Mouse (Mus musculus): ENCODE data around the gene Htra3. TPM values are rescaled to one million over a fixed set of nuclear protein-coding genes. Genes with fewer than 3 reads are reported as not detected.
A peak's percentile ranks its signal among the peaks of the same experiment; 100 is the strongest.

Gene Htra3
- total RNA-seq, 2 experiments from 2014 or later = 15.4 to 18.2 TPM

DNA sequence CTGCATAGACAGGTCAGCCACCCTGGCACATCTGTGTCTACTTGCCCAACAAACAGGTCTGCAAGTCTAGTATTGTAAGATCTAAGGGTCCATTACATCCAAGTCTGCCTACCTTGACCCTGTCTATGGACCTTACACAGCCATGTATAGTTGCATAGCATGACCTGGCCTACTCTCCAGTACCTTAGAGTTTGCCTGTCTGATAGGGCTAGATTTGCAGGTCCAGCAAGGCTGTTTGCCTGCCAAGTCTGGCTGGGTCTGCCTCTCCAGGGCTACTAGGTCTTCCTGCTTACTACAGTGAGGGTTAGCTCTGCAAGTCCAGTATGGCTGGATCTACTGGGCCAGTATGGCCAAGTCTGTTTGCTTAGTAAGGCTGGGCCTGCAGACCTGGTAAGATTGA lies 55.8 kb downstream of the Htra3 start:
- DNase-seq (ENCODE audit: low spot score in 2 of 2) = no peak

DNA sequence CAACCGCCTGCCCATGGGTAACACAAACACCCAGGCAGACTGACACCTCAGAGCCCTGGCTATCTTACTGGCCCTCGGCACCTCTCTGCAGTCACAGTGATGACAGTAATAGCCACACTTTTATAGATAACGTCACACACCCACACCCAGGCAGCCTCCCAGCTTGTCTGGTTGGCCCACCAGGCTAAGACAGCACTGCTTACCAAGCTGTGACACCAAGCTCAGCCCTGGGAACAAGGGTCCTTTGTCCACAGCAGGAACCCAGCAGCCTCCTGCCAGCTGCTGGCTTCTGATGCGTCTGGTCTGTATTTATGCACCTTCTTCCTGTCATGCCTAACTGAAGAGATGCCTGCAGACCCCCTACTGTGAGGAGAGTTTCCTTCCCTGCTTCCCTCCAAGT lies 58.5 kb downstream of the Htra3 start:
- DNase-seq (ENCODE audit: low spot score in 2 of 2) = no peak

DNA sequence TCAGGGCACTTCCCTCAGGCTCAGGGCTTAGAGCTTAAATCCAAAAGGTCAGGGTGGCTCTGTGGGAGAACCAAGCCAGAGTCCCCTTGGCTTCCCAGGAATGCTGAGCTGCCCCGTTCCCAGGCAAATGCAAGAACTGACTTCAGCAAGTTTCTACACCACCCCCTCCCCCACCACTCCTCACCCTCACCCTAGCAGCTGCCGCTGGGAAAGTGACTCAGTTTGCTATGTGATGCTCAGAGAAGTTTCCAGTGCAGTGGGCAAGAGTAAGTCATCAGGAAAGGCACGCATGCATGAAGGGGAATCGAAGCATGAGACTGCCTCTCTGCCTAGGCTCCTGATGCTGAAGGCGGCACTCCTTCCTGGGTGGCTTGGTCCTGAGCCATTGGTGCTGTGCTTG lies 62.6 kb downstream of the Htra3 start:
- no peak for DNase-seq (ENCODE audit: low spot score in 2 of 2)

GRCm38 (mm10) chr5:35612722-35613121 lies 66.9 kb downstream of the Htra3 start:
- no peak for DNase-seq (ENCODE audit: low spot score in 2 of 2)

- DNase-seq (ENCODE audit: low spot score in 2 of 2) = peak; percentile 49 to 50
Measured at GRCm38 (mm10) chr5:35611900-35612299, 67.7 kb downstream of the Htra3 start.

DNA sequence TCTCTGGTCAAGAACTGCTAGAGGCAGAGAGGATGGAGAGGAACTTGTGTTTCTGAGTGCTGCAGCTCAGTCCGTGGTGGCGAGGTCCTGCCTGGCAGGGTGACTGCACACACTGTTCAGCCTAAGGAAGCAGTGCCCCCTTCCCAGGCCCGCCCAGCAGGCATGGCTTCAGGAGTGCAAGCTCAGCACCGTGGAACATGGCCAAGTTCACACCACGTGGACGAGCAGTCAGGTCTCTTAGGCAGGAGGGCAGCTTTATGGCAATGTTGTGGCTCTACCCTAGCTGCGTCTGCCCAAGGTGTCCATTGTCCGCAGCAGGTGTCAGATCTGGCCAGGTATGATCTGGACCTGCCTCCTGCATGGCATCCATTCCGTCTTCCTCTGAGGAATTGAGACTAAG lies 68.4 kb downstream of the Htra3 start:
- DNase-seq (ENCODE audit: low spot score in 2 of 2) = no peak

GRCm38 (mm10) chr5:35610381-35610780 lies 69.2 kb downstream of the Htra3 start:
- DNase-seq (ENCODE audit: low spot score in 2 of 2) = no peak

GRCm38 (mm10) chr5:35609971-35610370 lies 69.6 kb downstream of the Htra3 start:
- DNase-seq (ENCODE audit: low spot score in 2 of 2) = no peak

DNA sequence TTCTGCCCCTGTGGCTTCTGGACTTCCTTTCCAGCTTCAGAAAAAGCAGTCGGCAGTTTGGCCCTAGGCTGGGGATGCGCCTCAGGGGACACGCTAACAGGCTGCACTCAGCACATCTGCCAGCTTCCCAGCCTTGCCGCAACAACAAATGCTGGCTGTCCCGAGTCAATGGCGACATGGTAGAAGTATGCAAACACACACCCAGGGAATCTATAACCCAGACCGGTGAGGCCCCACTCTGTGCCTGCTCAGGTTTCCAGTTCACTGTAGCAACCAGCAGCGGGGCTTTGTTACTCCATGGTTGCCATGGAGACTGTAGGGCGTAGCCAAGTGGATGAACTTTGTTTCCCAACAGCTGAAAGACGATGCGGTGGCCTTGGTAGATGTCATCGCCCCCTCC lies 70.2 kb downstream of the Htra3 start:
- peak in 1 of 2 experiments; percentile 42 for DNase-seq (ENCODE audit: low spot score in 2 of 2)

GRCm38 (mm10) chr5:35608559-35608958 lies 71.0 kb downstream of the Htra3 start:
- DNase-seq (ENCODE audit: low spot score in 2 of 2) = no peak

- DNase-seq (ENCODE audit: low spot score in 2 of 2) = peak in 1 of 2 experiments; percentile 51
Measured at GRCm38 (mm10) chr5:35607784-35608183, 71.8 kb downstream of the Htra3 start.

DNA sequence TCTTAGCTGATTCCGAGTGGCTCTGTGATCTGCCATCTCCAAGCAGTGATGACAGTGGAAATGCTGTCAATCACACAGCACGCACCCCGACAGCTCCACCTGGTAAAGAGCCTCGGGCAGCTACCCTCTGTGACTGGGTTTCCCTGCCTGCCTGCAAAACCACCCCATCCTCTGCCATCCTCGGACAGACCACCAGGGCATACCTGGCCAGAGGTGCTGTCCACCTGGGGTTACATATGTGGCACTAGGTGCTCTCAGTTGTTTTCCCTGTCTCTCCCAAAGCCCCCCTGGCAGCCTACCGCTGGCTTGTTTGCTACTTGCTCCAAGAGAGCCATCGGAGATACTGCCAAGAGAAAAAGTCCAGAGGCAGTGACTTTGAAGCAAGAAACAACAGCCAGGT lies 72.8 kb downstream of the Htra3 start:
- no peak for DNase-seq (ENCODE audit: low spot score in 2 of 2)

DNA sequence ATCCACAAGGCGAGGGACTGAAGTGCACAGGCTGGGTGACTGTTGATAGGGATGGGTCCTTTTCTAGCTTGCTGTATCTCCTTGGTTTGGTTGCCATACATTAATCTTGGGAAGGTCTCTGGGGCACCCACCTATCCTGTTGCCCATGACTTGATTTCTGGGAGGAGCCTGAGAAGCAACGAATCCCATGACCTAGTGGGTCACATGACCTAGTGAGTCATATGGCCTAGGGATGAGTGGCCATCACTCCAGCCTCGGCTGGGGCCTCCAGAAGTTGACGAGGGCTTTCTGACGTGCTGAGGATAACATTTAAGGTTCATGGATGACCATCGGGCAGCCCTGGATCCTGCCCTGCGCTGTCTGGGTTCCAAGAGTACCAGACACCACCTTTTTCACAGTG lies 74.2 kb downstream of the Htra3 start:
- no peak for DNase-seq (ENCODE audit: low spot score in 2 of 2)

Other genes starting within 250 kb of the Htra3 start
- gene Cpz, start 154.1 kb downstream of the Htra3 start, total RNA-seq (2021) = 1 to 10 TPM; 1.3 to 1.6 TPM
- gene Trmt44, start 104.7 kb downstream of the Htra3 start, total RNA-seq (2021) = 1 to 10 TPM; 8.3 to 9.5 TPM
- 10 to 100 TPM; 26.8 to 31.6 TPM for gene Acox3, start 96.7 kb downstream of the Htra3 start, total RNA-seq (2021)
- 1 to 10 TPM; 2.5 TPM for gene Sh3tc1, start 60.2 kb upstream of the Htra3 start, total RNA-seq (2021)
- gene Ablim2, start 78.1 kb upstream of the Htra3 start, total RNA-seq (2021) = 10 to 100 TPM; 66.2 to 73.0 TPM
- 100 to 1,000 TPM; 100 to 113 TPM for gene Afap1, start 213.5 kb upstream of the Htra3 start, total RNA-seq (2021)